Mouse (Mus musculus): ENCODE measurements around the gene Pim3.

Pim3 gene

GRCm38 (mm10) chr15:88881253-88882044 is 19.5 kb downstream of the Pim3 start:
- no peak for DNase-seq (ENCODE audit: low spot score)

GRCm38 (mm10) chr15:88882851-88883250 is 20.9 kb downstream of the Pim3 start:
- DNase-seq (ENCODE audit: low spot score), result no peak

GRCm38 (mm10) chr15:88883342-88883741 is 21.4 kb downstream of the Pim3 start:
- no peak for DNase-seq (ENCODE audit: low spot score)

- no peak for DNase-seq (ENCODE audit: low spot score)
These were observed 23.4 kb downstream of the Pim3 start for GRCm38 (mm10) chr15:88885376-88885775.

- no peak for DNase-seq (ENCODE audit: low spot score)
These were observed 27.0 kb downstream of the Pim3 start for GRCm38 (mm10) chr15:88889032-88889431.

- DNase-seq (ENCODE audit: low spot score), result no peak
These were observed 28.0 kb downstream of the Pim3 start for GRCm38 (mm10) chr15:88889994-88890393.

GRCm38 (mm10) chr15:88890751-88891675 is 29.0 kb downstream of the Pim3 start:
- peak; percentile 82 for DNase-seq (ENCODE audit: low spot score)

- no peak for DNase-seq (ENCODE audit: low spot score)
These were observed 29.7 kb downstream of the Pim3 start for GRCm38 (mm10) chr15:88891676-88892040.

GRCm38 (mm10) chr15:88892252-88892651 is 30.3 kb downstream of the Pim3 start:
- no peak for DNase-seq (ENCODE audit: low spot score)

GRCm38 (mm10) chr15:88892876-88893275 is 30.9 kb downstream of the Pim3 start:
- no peak for DNase-seq (ENCODE audit: low spot score)

- DNase-seq (ENCODE audit: low spot score), result no peak
These were observed 33.1 kb downstream of the Pim3 start for GRCm38 (mm10) chr15:88895119-88895518.

GRCm38 (mm10) chr15:88895891-88896290 is 33.9 kb downstream of the Pim3 start:
- no peak for DNase-seq (ENCODE audit: low spot score)

GRCm38 (mm10) chr15:88896341-88896980 is 34.5 kb downstream of the Pim3 start:
- no peak for DNase-seq (ENCODE audit: low spot score)

- DNase-seq (ENCODE audit: low spot score), result no peak
These were observed 40.4 kb downstream of the Pim3 start for GRCm38 (mm10) chr15:88902200-88902875.

GRCm38 (mm10) chr15:88903086-88903485 is 41.1 kb downstream of the Pim3 start:
- no peak for DNase-seq (ENCODE audit: low spot score)

GRCm38 (mm10) chr15:88904056-88904811 is 42.2 kb downstream of the Pim3 start:
- no peak for DNase-seq (ENCODE audit: low spot score)

GRCm38 (mm10) chr15:88906347-88906746 is 44.4 kb downstream of the Pim3 start:
- no peak for DNase-seq (ENCODE audit: low spot score)

GRCm38 (mm10) chr15:88915046-88915445 is 53.1 kb downstream of the Pim3 start:
- no peak for DNase-seq (ENCODE audit: low spot score)

Measured in ovary, adult 18-20 months (tissue).